Mouse (Mus musculus) midbrain, embryonic 14.5 days (tissue): ENCODE measurements around the gene Pde7b. TPM values are rescaled to one million over a fixed set of nuclear protein-coding genes. Genes with fewer than 3 reads are reported as not detected.
A peak's percentile ranks its signal among the peaks of the same experiment; 100 is the strongest.

ENCODE experiments used
- ATAC-seq: fragments of 200-750 bp; cut with Nextera tagmentation; 2 replicates; pipeline ENCODE4 v1.8.0; 2017; ENCODE audit warnings: moderate number of reproducible peaks, moderate library complexity; ENCODE audit not compliant: low FRiP score, low TSS enrichment
- DNase-seq: peaks from one replicate; pipeline ENCODE4 v3.0.0-alpha.2; 2015
- H3K27ac ChIP-seq: fragments of 300-500 bp; sonication (generic); replicated peaks from 2 replicates; pipeline ENCODE4 v1.5.1; 2014; ENCODE audit warnings: mild to moderate bottlenecking, low read depth, low read length, moderate library complexity
- H3K27me3 ChIP-seq: fragments of 300-500 bp; sonication (generic); 2 replicates; pipeline ENCODE4 v1.6.1; 2014; ENCODE audit warnings: low read length, control low read depth, mixed read lengths; ENCODE audit not compliant: control insufficient read depth, insufficient read depth
- H3K36me3 ChIP-seq: fragments of 300-500 bp; sonication (generic); 2 replicates; pipeline ENCODE4 v1.6.1; 2014; ENCODE audit warnings: low read length, control low read depth; ENCODE audit not compliant: control insufficient read depth, insufficient read depth
- H3K4me1 ChIP-seq: fragments of 300-500 bp; sonication (generic); 2 replicates; pipeline ENCODE4 v1.6.1; 2014; ENCODE audit warnings: mild to moderate bottlenecking, antibody characterized with exemption, low read length, control low read depth; ENCODE audit not compliant: control insufficient read depth, insufficient read depth
- H3K4me2 ChIP-seq: fragments of 300-500 bp; sonication (generic); 2 replicates; pipeline ENCODE4 v1.6.1; 2014; ENCODE audit warnings: mild to moderate bottlenecking, low read length, moderate library complexity
- H3K4me3 ChIP-seq: fragments of 300-500 bp; sonication (generic); replicated peaks from 2 replicates; pipeline ENCODE4 v1.5.1; 2014; ENCODE audit warnings: low read depth, low read length
- H3K9ac ChIP-seq: fragments of 300-500 bp; sonication (generic); replicated peaks from 2 replicates; pipeline ENCODE4 v1.6.1; 2014; ENCODE audit warnings: mild to moderate bottlenecking, low read length, moderate library complexity
- H3K9me3 ChIP-seq: fragments of 300-500 bp; sonication (generic); 2 replicates; pipeline ENCODE4 v1.6.1; 2016; ENCODE audit warnings: low read length, control low read depth, mixed read lengths; ENCODE audit not compliant: control insufficient read depth
- whole genome bisulfite sequencing: fragments of 180-500 bp; shearing (Covaris S2); extraction: QIAGEN DNeasy Blood & Tissue Kit; methylation state at CpG from one replicate; pipeline ENCODE4 v1.1.7; 2014; 5-methylcytosine and 5-hydroxymethylcytosine counted together
- polyA plus RNA-seq: library from polyadenylated mRNA; unstranded; fragments of >200 nt; fragmentation: Nextera tagmentation; extraction: Ambion mirVana; gene quantifications from 2 replicates; pipeline ENCODE4 v1.2.1, GENCODE M21; 2014

Pde7b gene
- polyA plus RNA-seq, result 1.9 and 2.0 TPM in 2 replicates

GRCm38 (mm10) chr10:20724906-20725305 lies at the start of gene Pde7b:
Gene Pde7b, minus strand, starts transcription at chr10:20725078.
- H3K27ac ChIP-seq, result 0 out of 2 replicates have a peak within 1 kb of the TSS, but pooled peaks have one; percentile 39
- no peaks in the 10 kb centered on the region for H3K27me3 ChIP-seq
- WGBS, result 13% methylated on average over 17 of the region's 17 CpGs
- ATAC-seq (peak; percentile 87; the same call in 1 of the 2 replicates), DNase-seq (peak; percentile 89)
- peak within 1 kb of the TSS; percentile 56 for H3K4me2 ChIP-seq
- no peaks in the 10 kb centered on the region for H3K9me3 ChIP-seq
- H3K4me3 ChIP-seq, result peak within 1 kb of the TSS; percentile 35
- peaks cover 14% of the 10 kb centered on the region; the same call in 1 of the 2 replicates for H3K4me1 ChIP-seq
- peak within 1 kb of the TSS; percentile 17; the same call in 1 of the 2 replicates for H3K9ac ChIP-seq
- no peaks in the 10 kb centered on the region for H3K36me3 ChIP-seq

GRCm38 (mm10) chr10:20772056-20772455 lies 47.2 kb upstream of the Pde7b start:
- Histone ChIP-seq H3K9ac (no peak overlapping the region), H3K9me3 (no peaks in the 10 kb centered on the region), H3K4me2 (no peak overlapping the region), H3K36me3 (no peaks in the 10 kb centered on the region), H3K27ac (no peak overlapping the region), H3K4me3 (no peak overlapping the region), H3K27me3 (no peaks in the 10 kb centered on the region), H3K4me1 (no peaks in the 10 kb centered on the region)
- DNase-seq (no peak), ATAC-seq (no peak)
- WGBS, result 78% methylated on average over 4 of the region's 4 CpGs

DNA sequence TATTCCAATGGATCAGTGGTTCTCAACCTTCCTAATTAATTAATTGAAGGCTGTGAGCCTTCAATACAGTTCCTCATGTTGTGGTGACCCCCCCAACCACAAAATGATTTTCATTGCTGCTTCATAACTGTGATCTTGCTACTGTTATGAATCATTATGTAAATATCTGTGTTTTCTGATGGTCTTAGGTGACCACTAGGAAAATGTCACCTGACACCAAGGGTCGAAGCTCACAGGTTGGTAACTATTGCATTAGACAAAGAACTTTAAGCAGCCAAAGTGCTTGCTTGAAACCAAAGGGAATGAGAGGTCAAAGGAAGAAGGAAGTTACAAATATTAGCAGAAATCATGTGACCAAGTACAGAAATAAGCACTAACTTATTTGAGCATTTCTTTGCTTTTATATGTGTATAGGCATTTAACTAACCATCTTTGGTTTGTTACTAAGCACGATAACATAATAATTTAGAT lies 45.6 kb upstream of the Pde7b start:
- H3K9ac ChIP-seq, result no peak overlapping the region
- WGBS, result 88% methylated on average over 2 of the region's 2 CpGs
- no peak for ATAC-seq
- H3K27ac ChIP-seq, result no peak overlapping the region
- H3K27me3 ChIP-seq, result no peaks in the 10 kb centered on the region
- no peaks in the 10 kb centered on the region for H3K36me3 ChIP-seq
- no peaks in the 10 kb centered on the region for H3K9me3 ChIP-seq
- no peak overlapping the region for H3K4me3 ChIP-seq
- no peak for DNase-seq
- no peak overlapping the region for H3K4me2 ChIP-seq
- no peaks in the 10 kb centered on the region for H3K4me1 ChIP-seq

DNA sequence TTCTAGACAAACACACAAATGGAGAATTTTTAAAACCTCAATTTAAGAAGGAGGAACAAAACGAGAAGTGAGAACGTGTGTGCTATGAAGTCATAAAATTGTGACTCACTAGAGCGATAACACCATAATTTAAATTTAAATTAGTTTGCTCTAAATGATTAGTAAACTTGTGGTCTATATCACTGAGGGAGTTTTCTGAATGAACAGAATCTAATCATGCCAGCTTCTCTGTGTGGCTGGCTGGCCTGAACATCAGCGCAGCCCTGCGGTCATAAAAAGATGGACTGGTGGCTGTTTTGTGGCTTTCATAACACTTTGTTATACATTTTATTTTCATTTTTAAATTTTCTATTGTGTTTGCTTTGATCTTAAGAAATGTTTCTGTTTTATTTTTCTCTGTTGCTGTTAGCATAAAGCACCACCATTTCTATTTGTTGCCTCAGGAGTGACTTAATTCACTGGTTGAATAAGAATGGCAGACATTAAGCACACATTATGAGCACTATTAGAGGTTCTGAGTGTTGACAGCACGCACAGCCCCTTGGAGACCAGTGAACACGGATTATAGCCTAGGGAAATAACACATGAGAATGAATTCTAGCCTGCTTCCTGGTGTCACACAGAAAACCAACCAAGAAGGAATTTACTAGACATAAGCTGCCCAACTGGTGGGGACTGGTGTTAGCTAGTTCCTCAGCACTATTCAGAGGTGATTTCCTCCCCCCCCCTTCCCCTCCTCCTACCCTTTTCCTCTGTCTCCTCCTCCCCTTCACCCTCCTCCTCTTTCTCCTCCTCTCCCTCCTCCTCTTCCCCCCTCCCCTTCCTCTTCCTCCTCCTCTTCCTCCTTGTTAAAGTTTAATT lies 44.9 kb upstream of the Pde7b start:
- H3K9ac ChIP-seq, result no peak overlapping the region
- no peak; the same call in 1 of the 2 replicates for ATAC-seq
- H3K4me3 ChIP-seq, result no peak overlapping the region
- H3K27ac ChIP-seq, result peak overlapping the region; percentile 32; the same call in 1 of the 2 replicates
- WGBS, result 65% methylated on average over 7 of the region's 7 CpGs
- no peaks in the 10 kb centered on the region for H3K4me1 ChIP-seq
- no peaks in the 10 kb centered on the region for H3K36me3 ChIP-seq
- DNase-seq, result peak; percentile 45
- no peak overlapping the region for H3K4me2 ChIP-seq
- H3K27me3 ChIP-seq, result no peaks in the 10 kb centered on the region
- no peaks in the 10 kb centered on the region for H3K9me3 ChIP-seq

DNA sequence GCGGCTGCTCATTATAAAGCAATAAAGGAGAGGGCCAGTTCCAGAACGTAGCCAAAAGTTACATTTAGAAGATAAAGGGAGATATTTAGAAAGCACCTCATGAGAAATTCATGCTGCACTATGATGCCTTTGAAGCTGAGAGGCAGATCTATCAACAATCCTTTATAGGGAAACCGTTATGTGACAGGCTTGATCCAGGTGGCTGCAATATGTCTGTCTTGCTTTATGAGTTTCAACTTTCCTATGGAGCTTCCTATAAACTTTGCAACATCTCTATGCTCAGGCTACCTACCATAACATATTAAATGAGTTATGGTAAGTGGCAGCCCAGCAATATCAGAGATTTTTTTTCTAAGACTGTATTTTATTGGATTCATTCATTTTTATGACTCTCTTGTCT lies 39.5 kb upstream of the Pde7b start:
- Histone ChIP-seq H3K4me3 (no peak overlapping the region), H3K9me3 (no peaks in the 10 kb centered on the region), H3K27ac (no peak overlapping the region), H3K9ac (no peak overlapping the region), H3K27me3 (no peaks in the 10 kb centered on the region), H3K4me2 (no peak overlapping the region), H3K36me3 (no peaks in the 10 kb centered on the region), H3K4me1 (no peaks in the 10 kb centered on the region)
- no peak for ATAC-seq
- DNase-seq, result no peak
- WGBS, result 82% methylated on average over 3 of the region's 3 CpGs

GRCm38 (mm10) chr10:20758939-20759338 lies 34.1 kb upstream of the Pde7b start:
- Histone ChIP-seq H3K4me3 (no peak overlapping the region), H3K4me2 (no peak overlapping the region), H3K4me1 (no peaks in the 10 kb centered on the region), H3K27ac (no peak overlapping the region), H3K9me3 (no peaks in the 10 kb centered on the region), H3K9ac (no peak overlapping the region), H3K27me3 (no peaks in the 10 kb centered on the region), H3K36me3 (no peaks in the 10 kb centered on the region)
- ATAC-seq (no peak), DNase-seq (no peak)
- WGBS, result 97% methylated on average over 1 of the region's 1 CpGs

- Histone ChIP-seq H3K27me3 (no peaks in the 10 kb centered on the region), H3K9ac (no peak overlapping the region), H3K4me3 (no peak overlapping the region), H3K9me3 (no peaks in the 10 kb centered on the region), H3K27ac (no peak overlapping the region), H3K36me3 (no peaks in the 10 kb centered on the region), H3K4me2 (no peak overlapping the region), H3K4me1 (no peaks in the 10 kb centered on the region)
- ATAC-seq (no peak), DNase-seq (no peak)
- WGBS, result 84% methylated on average over 6 of the region's 6 CpGs
Measured at GRCm38 (mm10) chr10:20758259-20758658, 33.4 kb upstream of the Pde7b start.

GRCm38 (mm10) chr10:20756219-20756618 lies 31.3 kb upstream of the Pde7b start:
- 88% methylated on average over 5 of the region's 5 CpGs for WGBS
- Histone ChIP-seq H3K4me1 (no peaks in the 10 kb centered on the region), H3K9ac (no peak overlapping the region), H3K36me3 (no peaks in the 10 kb centered on the region), H3K27me3 (no peaks in the 10 kb centered on the region), H3K4me2 (no peak overlapping the region), H3K4me3 (no peak overlapping the region), H3K9me3 (no peaks in the 10 kb centered on the region), H3K27ac (no peak overlapping the region)
- ATAC-seq (no peak; the same call in 1 of the 2 replicates), DNase-seq (no peak)

DNA sequence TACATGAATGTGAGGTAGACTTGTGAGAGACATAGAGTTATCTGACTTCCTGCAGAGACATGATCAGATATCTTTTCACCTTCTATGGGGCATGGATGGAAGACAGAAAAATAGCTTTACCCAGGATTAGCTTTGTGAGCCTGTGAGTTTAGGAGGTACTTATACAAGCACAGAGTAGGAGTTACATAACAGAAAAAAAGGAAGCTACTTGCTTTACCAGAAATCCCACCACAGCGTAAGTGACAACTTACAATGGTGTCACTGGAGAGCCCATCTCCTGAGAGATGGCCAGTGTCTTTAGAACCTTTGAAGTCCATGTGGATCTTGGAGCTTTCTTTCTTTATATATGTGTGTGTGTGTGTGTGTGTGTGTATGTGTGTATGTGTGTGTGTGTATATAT lies 28.0 kb upstream of the Pde7b start:
- Histone ChIP-seq H3K9ac (no peak overlapping the region), H3K4me1 (no peaks in the 10 kb centered on the region), H3K9me3 (no peaks in the 10 kb centered on the region), H3K27me3 (no peaks in the 10 kb centered on the region), H3K4me2 (no peak overlapping the region), H3K27ac (no peak overlapping the region), H3K36me3 (no peaks in the 10 kb centered on the region), H3K4me3 (no peak overlapping the region)
- ATAC-seq (no peak), DNase-seq (no peak)
- 100% methylated on average over 1 of the region's 1 CpGs for WGBS
